Mouse (Mus musculus) heart, adult 2 months (tissue): Measurements from ENCODE around the gene Srgap1. TPM values are rescaled to one million over a fixed set of nuclear protein-coding genes. Genes with fewer than 3 reads are reported as not detected.

Source experiments
- DNase-seq, 2 experiments: peaks; one replicate each; pipeline ENCODE4 v3.0.0; 2021
- H3K27ac ChIP-seq: fragments of 200-600 bp; 2 replicates; pipeline ENCODE4 v1.8.1; 2022
- H3K27me3 ChIP-seq: fragments of 200-500 bp; 2 replicates; pipeline ENCODE4 v1.6.1; 2012; ENCODE audit warnings: mild to moderate bottlenecking, low read length, inconsistent platforms, mixed read lengths; ENCODE audit not compliant: control insufficient read depth, insufficient read depth
- H3K36me3 ChIP-seq: fragments of 200-500 bp; 2 replicates; pipeline ENCODE4 v1.6.1; 2012; ENCODE audit warnings: low read length, inconsistent platforms; ENCODE audit not compliant: control insufficient read depth, insufficient read depth
- H3K4me1 ChIP-seq: fragments of 200-500 bp; 2 replicates; pipeline ENCODE4 v1.6.1; 2011; ENCODE audit warnings: low read length; ENCODE audit not compliant: control insufficient read depth, insufficient read depth
- H3K4me3 ChIP-seq: fragments of 200-600 bp; 2 replicates; pipeline ENCODE4 v1.8.1; 2022
- H3K79me2 ChIP-seq: fragments of 200-500 bp; replicated peaks from 2 replicates; pipeline ENCODE4 v1.6.1; 2012; ENCODE audit warnings: mild to moderate bottlenecking, inconsistent platforms, low read length, moderate library complexity, mixed read lengths; ENCODE audit not compliant: control insufficient read depth, insufficient read depth
- H3K9ac ChIP-seq: fragments of 200-500 bp; 2 replicates; pipeline ENCODE4 v1.6.1; 2012; ENCODE audit warnings: low read depth, mild to moderate bottlenecking, control low read depth, inconsistent platforms, low read length, mixed read lengths
- CTCF ChIP-seq: fragments of 200-600 bp; IDR thresholded peaks from 2 replicates; pipeline ENCODE4 v1.8.1; 2022; ENCODE audit warnings: antibody characterized with exemption, mild to moderate bottlenecking, moderate library complexity
- EP300 ChIP-seq: fragments of 200-500 bp; IDR thresholded peaks from 2 replicates; pipeline ENCODE4 v1.6.1; 2011; ENCODE audit warnings: low read depth, low read length, control low read depth; ENCODE audit not compliant: insufficient read depth
- POLR2A ChIP-seq: fragments of 200-500 bp; IDR thresholded peaks from 2 replicates; pipeline ENCODE4 v1.6.1; 2011; ENCODE audit warnings: mild to moderate bottlenecking, low read depth, low read length, control low read depth; ENCODE audit not compliant: insufficient read depth
- WGBS: fragments of 180-500 bp; shearing (Covaris S2); methylation state at CpG from one replicate; pipeline ENCODE4 v1.1.7; 2018; 5-methylcytosine and 5-hydroxymethylcytosine counted together
- intact Hi-C: fragments of 180-260 bp; cut with DNase I; formaldehyde crosslinking; loops from one replicate; pipeline ENCODE4 v1.15.1; 2025
- polyA plus RNA-seq: library from polyadenylated mRNA; depleted of rRNA; stranded (reverse); fragments of >200 nt; gene quantifications from 2 replicates; pipeline ENCODE4 v1.2.3, GENCODE M21; 2012
- total RNA-seq, 2 experiments: library from RNA; stranded (reverse); gene quantifications; 2 replicates each; pipeline ENCODE4 v1.2.3; 2021

Srgap1 gene
- total and polyA plus RNA-seq, 3 experiments = 1.1 to 2.1 (median 1.3) TPM

DNA sequence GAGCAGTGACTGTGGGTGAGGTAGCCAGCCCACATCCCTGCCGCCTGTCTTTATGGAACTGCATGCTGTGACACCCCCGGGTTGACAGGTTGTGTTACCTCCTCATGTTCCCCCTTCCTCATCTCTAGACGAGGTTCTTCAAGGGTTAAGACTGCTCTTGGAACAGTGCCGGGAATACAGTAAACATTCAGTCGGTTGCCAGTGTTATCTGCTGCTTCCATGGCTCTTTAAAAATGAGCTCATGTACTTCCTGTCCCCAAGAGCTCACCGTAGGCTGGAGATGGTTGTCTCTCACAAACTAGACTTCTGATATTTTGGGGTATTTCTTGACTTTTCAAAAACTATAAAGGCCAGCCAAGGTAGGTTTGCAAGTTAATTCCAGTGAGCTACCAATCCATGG, 41.6 kb downstream of the Srgap1 start:
- 28% methylated on average over 6 of the region's 6 CpGs for WGBS
- TF ChIP-seq POLR2A (no peak), CTCF (no peak), EP300 (no peak)
- DNase-seq = no peak
- Histone ChIP-seq H3K36me3 (no peaks in the 10 kb centered on the region), H3K4me3 (no peak overlapping the region), H3K79me2 (no peaks in the 10 kb centered on the region), H3K27me3 (no peaks in the 10 kb centered on the region), H3K9ac (no peak overlapping the region), H3K27ac (no peak overlapping the region), H3K4me1 (peaks cover 4% of the 10 kb centered on the region)
- intact Hi-C loops = loop anchor here (5.0 kb wide), 1 partner anchor 33 kb away; no protein-coding TSS in a partner anchor

DNA sequence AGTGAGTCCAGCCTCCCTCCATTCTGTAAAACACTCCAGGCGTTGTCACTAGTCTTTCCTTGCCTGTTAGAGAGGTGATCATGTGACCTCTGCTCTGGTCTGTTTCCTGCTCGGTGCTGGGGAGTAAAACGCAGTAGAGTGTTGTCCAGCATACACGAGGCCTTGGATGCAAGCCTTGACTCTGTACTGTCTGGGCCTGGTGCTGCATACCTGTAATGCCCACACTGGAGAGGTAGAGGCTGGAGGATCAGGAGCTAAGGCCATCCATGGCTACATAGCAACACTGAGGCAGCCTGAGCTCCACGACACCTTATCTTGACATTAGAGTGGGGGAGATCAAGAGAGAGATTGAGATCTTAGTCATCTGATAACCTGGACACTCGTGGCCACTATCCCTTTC, 44.2 kb downstream of the Srgap1 start:
- DNase-seq = no peak
- Histone ChIP-seq H3K9ac (no peak overlapping the region), H3K36me3 (no peaks in the 10 kb centered on the region), H3K27ac (no peak overlapping the region), H3K4me1 (peaks cover 3% of the 10 kb centered on the region), H3K79me2 (no peaks in the 10 kb centered on the region), H3K27me3 (no peaks in the 10 kb centered on the region), H3K4me3 (no peak overlapping the region)
- 48% methylated on average over 6 of the region's 6 CpGs for WGBS
- intact Hi-C loops = no loop called here
- TF ChIP-seq POLR2A (no peak), CTCF (no peak), EP300 (no peak)

DNA sequence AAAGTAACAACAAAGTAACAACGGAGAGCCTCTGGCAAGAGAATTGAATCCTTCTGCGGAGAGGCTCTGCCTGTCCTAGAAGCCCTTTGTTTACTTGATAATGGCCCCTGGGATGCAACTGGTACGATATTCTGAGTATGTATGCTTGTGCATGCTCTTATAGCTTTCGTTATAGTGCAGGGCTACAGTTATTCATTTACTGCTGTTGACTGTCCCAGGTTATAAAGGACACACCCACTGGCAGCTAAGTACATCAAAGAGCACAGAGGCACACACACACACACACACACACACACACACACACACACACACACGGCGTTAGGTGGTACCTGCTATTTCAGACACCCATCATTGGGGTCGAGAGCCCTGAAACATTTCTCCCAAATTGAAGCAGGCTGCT, 48.3 kb downstream of the Srgap1 start:
- TF ChIP-seq POLR2A (no peak), CTCF (no peak), EP300 (no peak)
- H3K9ac ChIP-seq = no peak overlapping the region
- no peak overlapping the region for H3K27ac ChIP-seq
- no peak overlapping the region for H3K4me3 ChIP-seq
- intact Hi-C loops = no loop called here
- 93% methylated on average over 7 of the region's 7 CpGs for WGBS
- H3K27me3 ChIP-seq = no peaks in the 10 kb centered on the region
- no peak for DNase-seq
- no peaks in the 10 kb centered on the region for H3K79me2 ChIP-seq
- H3K36me3 ChIP-seq = no peaks in the 10 kb centered on the region
- no peaks in the 10 kb centered on the region; the same call in none of the 2 replicates for H3K4me1 ChIP-seq

DNA sequence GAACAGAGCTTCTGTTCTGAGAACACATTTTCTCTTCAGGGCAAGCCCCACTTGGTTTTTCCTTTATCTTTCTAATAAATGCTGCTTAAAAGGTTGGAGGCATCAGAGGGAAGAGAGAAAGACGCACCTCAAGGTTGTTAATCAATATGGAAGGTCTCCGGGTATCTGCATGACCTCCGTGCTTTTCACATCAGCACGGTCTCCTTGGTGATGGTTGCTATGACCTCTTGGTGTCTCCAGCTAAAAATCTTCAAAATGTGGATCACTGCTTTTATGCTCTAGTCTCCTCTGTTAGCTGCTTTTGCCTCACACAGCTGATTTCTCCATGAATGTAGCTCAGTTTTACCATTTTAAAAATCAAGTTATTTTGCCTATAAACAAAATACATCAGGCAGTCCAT, 50.6 kb downstream of the Srgap1 start:
- Histone ChIP-seq H3K4me3 (no peak overlapping the region), H3K36me3 (no peaks in the 10 kb centered on the region), H3K27me3 (no peaks in the 10 kb centered on the region), H3K27ac (no peak overlapping the region), H3K9ac (no peak overlapping the region), H3K4me1 (no peaks in the 10 kb centered on the region), H3K79me2 (no peaks in the 10 kb centered on the region)
- no peak for DNase-seq
- WGBS = 90% methylated on average over 4 of the region's 4 CpGs
- TF ChIP-seq EP300 = no peak
- intact Hi-C loops = no loop called here

DNA sequence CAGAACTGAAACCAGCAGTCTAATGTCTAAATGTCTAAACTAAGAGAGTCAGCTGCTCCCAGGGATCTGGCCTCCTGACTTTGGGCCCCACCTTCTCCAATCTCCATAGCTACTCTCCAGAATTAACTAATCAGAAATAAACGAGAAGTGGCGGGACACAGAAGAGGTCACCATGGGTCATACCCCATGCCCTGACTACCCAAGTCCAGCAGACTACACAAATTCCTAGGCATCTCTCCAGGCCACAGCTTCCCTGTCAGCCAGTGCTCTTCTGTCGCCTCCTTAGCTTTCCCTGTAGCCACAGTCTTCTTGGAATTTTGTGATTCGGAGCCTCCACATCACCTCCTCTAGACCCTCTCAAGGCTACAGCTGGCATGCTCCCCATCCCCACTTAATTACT, 51.7 kb downstream of the Srgap1 start:
- Histone ChIP-seq H3K79me2 (no peaks in the 10 kb centered on the region), H3K4me1 (no peaks in the 10 kb centered on the region), H3K27ac (no peak overlapping the region), H3K27me3 (no peaks in the 10 kb centered on the region), H3K4me3 (no peak overlapping the region), H3K9ac (no peak overlapping the region), H3K36me3 (no peaks in the 10 kb centered on the region)
- WGBS = 62% methylated on average over 4 of the region's 4 CpGs
- intact Hi-C loops = no loop called here
- TF ChIP-seq EP300 (no peak), CTCF (no peak), POLR2A (no peak)
- no peak for DNase-seq

DNA sequence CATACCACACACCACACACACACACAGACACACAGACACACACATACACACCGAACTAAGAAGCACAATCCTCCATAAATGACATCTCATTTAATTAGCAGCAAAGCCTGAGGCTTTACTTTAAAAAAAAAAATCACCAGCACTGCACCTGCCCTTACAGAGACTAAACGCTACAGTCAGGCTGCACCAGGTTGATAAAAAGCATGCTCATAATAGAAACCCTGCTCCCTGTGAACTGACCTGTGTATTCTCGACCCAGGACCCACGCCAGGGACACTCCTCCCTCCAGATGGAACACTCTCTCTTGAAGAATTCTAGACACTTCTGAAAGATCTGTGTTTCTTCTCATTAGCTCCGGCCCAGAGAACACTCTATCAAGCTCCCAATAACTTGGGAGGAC, 52.5 kb downstream of the Srgap1 start:
- H3K27ac ChIP-seq = no peak overlapping the region
- no peaks in the 10 kb centered on the region for H3K27me3 ChIP-seq
- no peaks in the 10 kb centered on the region for H3K79me2 ChIP-seq
- no peaks in the 10 kb centered on the region for H3K4me1 ChIP-seq
- no peak overlapping the region for H3K4me3 ChIP-seq
- DNase-seq = no peak
- no peak for TF ChIP-seq POLR2A
- no peak for TF ChIP-seq EP300
- no peak for TF ChIP-seq CTCF
- 57% methylated on average over 5 of the region's 5 CpGs for WGBS
- no peaks in the 10 kb centered on the region for H3K36me3 ChIP-seq
- H3K9ac ChIP-seq = no peak overlapping the region
- intact Hi-C loops = loop anchor here (5.0 kb wide), 1 partner anchor 33 kb away; no protein-coding TSS in a partner anchor

DNA sequence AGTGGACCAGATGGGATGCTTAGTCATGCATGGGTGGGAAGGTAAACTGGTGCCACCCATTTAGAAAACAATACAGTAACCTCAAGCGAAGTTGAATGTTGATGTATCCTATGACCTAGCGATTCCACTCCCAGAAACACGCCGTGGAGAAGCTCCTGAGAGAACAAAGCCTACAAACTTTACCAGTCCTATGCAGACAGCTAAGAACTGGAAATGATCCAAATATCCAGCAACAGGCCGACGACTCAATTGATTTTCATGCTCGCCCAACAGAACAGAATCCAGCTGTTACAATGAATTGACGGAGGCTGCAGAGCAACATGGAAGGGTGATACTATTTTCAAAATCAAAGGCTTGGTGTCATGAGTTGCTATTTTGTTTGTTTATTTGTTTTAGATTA, 54.5 kb downstream of the Srgap1 start:
- WGBS = 63% methylated on average over 8 of the region's 8 CpGs

More for the DNA sequence above, 54.5 kb downstream of the Srgap1 start:
- Histone ChIP-seq H3K79me2 (no peaks in the 10 kb centered on the region), H3K9ac (no peak overlapping the region), H3K4me3 (no peak overlapping the region), H3K4me1 (no peaks in the 10 kb centered on the region), H3K36me3 (no peaks in the 10 kb centered on the region), H3K27me3 (no peaks in the 10 kb centered on the region), H3K27ac (no peak overlapping the region)
- intact Hi-C loops = loop anchor here (5.0 kb wide), 1 partner anchor 35 kb away; no protein-coding TSS in a partner anchor
- DNase-seq = no peak
- TF ChIP-seq EP300 = no peak
